Comparison of ENCODE assay signal across 13 mouse cellular contexts in the genomic region with DNA sequence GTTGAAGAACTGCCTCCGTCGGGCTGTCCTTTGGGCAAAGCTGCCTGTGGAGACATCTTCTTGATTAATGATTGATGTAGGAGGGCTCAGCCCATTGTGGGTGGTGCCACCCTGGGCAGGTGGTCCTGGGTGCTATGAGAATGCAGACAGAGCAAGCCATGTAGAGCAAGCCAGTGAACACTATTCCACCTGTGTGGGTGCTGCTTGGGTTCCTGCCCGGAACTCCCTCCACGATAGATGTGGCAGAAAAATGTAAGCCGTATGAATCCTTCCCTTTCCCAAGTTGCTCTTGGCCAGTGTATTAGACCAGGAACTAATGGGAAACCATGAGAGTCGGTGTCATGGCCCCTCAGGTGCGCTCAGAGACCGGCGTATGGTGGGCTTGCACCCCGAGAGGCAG.
"Had no signal": no experiment of that assay in that cellular context is flagged by ENCODE, and none has a peak within 500 bp of the region (broad histone marks: within the 10 kb centered on the region; RNA-seq: fewer than 3 reads in every experiment).

No protein-coding gene starts in this region.

- ATAC-seq: liver, postnatal 0 days; midbrain, embryonic 16.5 days had no signal

- DNase-seq: liver, postnatal 0 days; lung, adult 2 months; lung, postnatal 10 days; lung, postnatal 4 days; midbrain, embryonic 14.5 days; retina, postnatal 1 day; right cerebral cortex, postnatal 14 days; right cerebral cortex, postnatal 4 days; spleen, adult 18-20 months; thymus, adult 18-20 months; thymus, postnatal 14 days; thymus, postnatal 36 days had no signal
